Mouse (Mus musculus) liver, embryonic 14.5 days (tissue): Measurements from ENCODE around the gene B230307C23Rik.

Experiments
- CTCF ChIP-seq: IDR thresholded peaks from 2 replicates; pipeline ENCODE4 v1.5.1; 2016; ENCODE audit warnings: antibody characterized with exemption, low read depth, control low read depth
- EP300 ChIP-seq: IDR thresholded peaks from 2 replicates; pipeline ENCODE4 v1.6.1; 2016; ENCODE audit warnings: antibody characterized with exemption, low read depth

- no peak for TF ChIP-seq CTCF
- TF ChIP-seq EP300, result no peak
Measured at GRCm38 (mm10) chr16:97962151-97962948, 34.8 kb upstream of the B230307C23Rik start, which contains the start of the genes C2cd2 and Zbtb21.
